Mouse (Mus musculus) G1E (cell line): ENCODE measurements around the gene C1rl.

ENCODE experiments used
- CTCF ChIP-seq: IDR thresholded peaks from 2 replicates; pipeline ENCODE4 v1.5.1; 2012; ENCODE audit warnings: low read depth, low read length, inconsistent platforms, mixed read lengths
- GATA1 ChIP-seq: IDR thresholded peaks from 2 replicates; pipeline ENCODE4 v1.6.1; 2012; ENCODE audit warnings: borderline replicate concordance, low read length, inconsistent platforms, mixed read lengths
- GATA2 ChIP-seq: IDR thresholded peaks from 2 replicates; pipeline ENCODE4 v1.6.1; 2012; ENCODE audit warnings: low read depth, low read length, inconsistent platforms, borderline replicate concordance
- POLR2AphosphoS5 ChIP-seq: IDR thresholded peaks from 2 replicates; pipeline ENCODE4 v1.6.1; 2012; ENCODE audit warnings: low read depth, low read length, inconsistent platforms; ENCODE audit not compliant: insufficient replicate concordance
- TAL1 ChIP-seq: conservative IDR thresholded peaks from 2 replicates; pipeline ENCODE4 v1.6.1; 2012; ENCODE audit warnings: low read depth, low read length, inconsistent platforms, mixed read lengths

- TF ChIP-seq CTCF (no peak), GATA1 (no peak), GATA2 (no peak), TAL1 (no peak), POLR2AphosphoS5 (no peak)
These were observed 15.4 kb downstream of the C1rl start for GRCm38 (mm10) chr6:124508292-124508691.
